Mouse (Mus musculus) heart, embryonic 13.5 days (tissue): ENCODE measurements around the gene Notch1. TPM values are rescaled to one million over a fixed set of nuclear protein-coding genes. Genes with fewer than 3 reads are reported as not detected.
A peak's percentile ranks its signal among the peaks of the same experiment; 100 is the strongest.

Experiments
- ATAC-seq: fragments of 200-750 bp; cut with Nextera tagmentation; 2 replicates; pipeline ENCODE4 v1.8.0; 2017; ENCODE audit warnings: moderate TSS enrichment; ENCODE audit not compliant: insufficient number of reproducible peaks, low FRiP score, low TSS enrichment; ENCODE audit errors: extremely low read depth
- H3K27ac ChIP-seq: fragments of 300-500 bp; sonication (generic); replicated peaks from 2 replicates; pipeline ENCODE4 v1.5.1; 2015; ENCODE audit warnings: moderate library complexity, mild to moderate bottlenecking, inconsistent platforms
- H3K27me3 ChIP-seq: fragments of 300-500 bp; sonication (generic); replicated peaks from 2 replicates; pipeline ENCODE4 v1.6.1; 2015; ENCODE audit warnings: mild to moderate bottlenecking, inconsistent platforms
- H3K36me3 ChIP-seq: fragments of 300-500 bp; sonication (generic); 2 replicates; pipeline ENCODE4 v1.6.1; 2015; ENCODE audit warnings: mild to moderate bottlenecking, inconsistent platforms
- H3K4me1 ChIP-seq: fragments of 300-500 bp; sonication (generic); 2 replicates; pipeline ENCODE4 v1.6.1; 2015; ENCODE audit warnings: inconsistent platforms
- H3K4me2 ChIP-seq: fragments of 300-500 bp; sonication (generic); 2 replicates; pipeline ENCODE4 v1.6.1; 2015; ENCODE audit warnings: inconsistent platforms, mild to moderate bottlenecking, moderate library complexity
- H3K4me3 ChIP-seq: fragments of 300-500 bp; sonication (generic); 2 replicates; pipeline ENCODE4 v1.5.1; 2015; ENCODE audit warnings: moderate library complexity, mild to moderate bottlenecking, inconsistent platforms
- H3K9ac ChIP-seq: fragments of 300-500 bp; sonication (generic); 2 replicates; pipeline ENCODE4 v1.6.1; 2015; ENCODE audit warnings: inconsistent platforms, mild to moderate bottlenecking, moderate library complexity
- H3K9me3 ChIP-seq: fragments of 300-500 bp; sonication (generic); 2 replicates; pipeline ENCODE4 v1.6.1; 2016; ENCODE audit warnings: inconsistent platforms
- WGBS: fragments of 180-500 bp; shearing (Covaris S2); methylation state at CpG from one replicate; pipeline ENCODE4 v1.1.7; 2015; ENCODE audit warnings: mixed read lengths; 5-methylcytosine and 5-hydroxymethylcytosine counted together
- polyA plus RNA-seq: library from polyadenylated mRNA; unstranded; fragments of >200 nt; fragmentation: Nextera tagmentation; extraction: Ambion mirVana; gene quantifications from 2 replicates; pipeline ENCODE4 v1.2.1, GENCODE M21; 2015

Gene Notch1
- polyA plus RNA-seq, 1 experiment from 2014 or later: 11.4 TPM

- ATAC-seq: no peak
- Histone ChIP-seq H3K4me3 (no peak overlapping the region), H3K4me1 (peaks cover 44% of the 10 kb centered on the region), H3K9me3 (no peaks in the 10 kb centered on the region), H3K27ac (peak overlapping the region; percentile 86), H3K27me3 (peaks cover 20% of the 10 kb centered on the region), H3K36me3 (no peaks in the 10 kb centered on the region), H3K4me2 (no peak overlapping the region), H3K9ac (no peak overlapping the region)
- WGBS: 64% methylated on average over 5 of the region's 5 CpGs
Observed at GRCm38 (mm10) chr2:26508661-26509060, 7.8 kb downstream of the Notch1 start.

- Histone ChIP-seq H3K4me1 (peaks cover 49% of the 10 kb centered on the region), H3K9me3 (no peaks in the 10 kb centered on the region), H3K4me2 (peak overlapping the region; percentile 48), H3K36me3 (no peaks in the 10 kb centered on the region), H3K27ac (peak overlapping the region; percentile 86), H3K4me3 (0 out of 2 replicates have a peak overlapping the region, but pooled peaks have one; percentile 2), H3K9ac (peak overlapping the region; percentile 71), H3K27me3 (peaks cover 27% of the 10 kb centered on the region)
- ATAC-seq: no peak
- 16% methylated on average over 6 of the region's 6 CpGs for WGBS
Observed at GRCm38 (mm10) chr2:26507961-26508391, 8.5 kb downstream of the Notch1 start.

- WGBS: 9% methylated on average over 7 of the region's 7 CpGs
- Histone ChIP-seq H3K4me1 (peaks cover 53% of the 10 kb centered on the region), H3K9ac (peak overlapping the region; percentile 71), H3K4me2 (peak overlapping the region; percentile 48), H3K27ac (peak overlapping the region; percentile 86), H3K36me3 (no peaks in the 10 kb centered on the region), H3K9me3 (no peaks in the 10 kb centered on the region), H3K27me3 (peaks cover 31% of the 10 kb centered on the region), H3K4me3 (0 out of 2 replicates have a peak overlapping the region, but pooled peaks have one; percentile 2)
- no peak; the same call in 1 of the 2 replicates for ATAC-seq
Observed at GRCm38 (mm10) chr2:26507481-26507886, 9.0 kb downstream of the Notch1 start.

- Histone ChIP-seq H3K36me3 (no peaks in the 10 kb centered on the region), H3K9me3 (no peaks in the 10 kb centered on the region), H3K9ac (0 out of 2 replicates have a peak overlapping the region, but pooled peaks have one; percentile 71), H3K27me3 (peaks cover 37% of the 10 kb centered on the region), H3K27ac (peak overlapping the region; percentile 86), H3K4me3 (no peak overlapping the region), H3K4me2 (peak overlapping the region; percentile 48; the same call in 1 of the 2 replicates), H3K4me1 (peaks cover 60% of the 10 kb centered on the region)
- no peak for ATAC-seq
- WGBS: 88% methylated on average over 3 of the region's 3 CpGs
Observed at GRCm38 (mm10) chr2:26506746-26507280, 9.7 kb downstream of the Notch1 start.

- H3K27ac ChIP-seq: peak overlapping the region; percentile 88; the same call in 1 of the 2 replicates
- no peak for ATAC-seq
- no peak overlapping the region for H3K4me3 ChIP-seq
- peak overlapping the region; percentile 88 for H3K4me2 ChIP-seq
- peaks cover 79% of the 10 kb centered on the region for H3K4me1 ChIP-seq
- WGBS: 66% methylated on average over 9 of the region's 9 CpGs
- H3K36me3 ChIP-seq: 0 out of 2 replicates have a peak, but pooled peaks cover under 1% of the 10 kb centered on the region
- no peak overlapping the region for H3K9ac ChIP-seq
- H3K9me3 ChIP-seq: no peaks in the 10 kb centered on the region
- peaks cover 56% of the 10 kb centered on the region for H3K27me3 ChIP-seq
Observed at GRCm38 (mm10) chr2:26504772-26505480, 11.5 kb downstream of the Notch1 start.

- Histone ChIP-seq H3K4me2 (peak overlapping the region; percentile 88), H3K9me3 (no peaks in the 10 kb centered on the region), H3K27ac (peak overlapping the region; percentile 88), H3K4me1 (peaks cover 84% of the 10 kb centered on the region), H3K9ac (peak overlapping the region; percentile 91), H3K27me3 (peaks cover 62% of the 10 kb centered on the region), H3K4me3 (peak overlapping the region; percentile 80), H3K36me3 (peaks cover 8% of the 10 kb centered on the region; the same call in 1 of the 2 replicates)
- WGBS: 2% methylated on average over 47 of the region's 59 CpGs
- ATAC-seq: peak; percentile 73
Observed at GRCm38 (mm10) chr2:26503661-26504575, 12.5 kb downstream of the Notch1 start.

- peaks cover 82% of the 10 kb centered on the region for H3K4me1 ChIP-seq
- no peak for ATAC-seq
- no peaks in the 10 kb centered on the region for H3K9me3 ChIP-seq
- peak overlapping the region; percentile 88 for H3K4me2 ChIP-seq
- H3K27me3 ChIP-seq: peaks cover 62% of the 10 kb centered on the region
- under 1% methylated on average over 57 of the region's 57 CpGs for WGBS
- peaks cover 8% of the 10 kb centered on the region; the same call in 1 of the 2 replicates for H3K36me3 ChIP-seq
- H3K4me3 ChIP-seq: peak overlapping the region; percentile 80
- H3K27ac ChIP-seq: peak overlapping the region; percentile 88
- peak overlapping the region; percentile 91 for H3K9ac ChIP-seq
Observed at GRCm38 (mm10) chr2:26502863-26503631, 13.4 kb downstream of the Notch1 start.

- Histone ChIP-seq H3K9me3 (no peaks in the 10 kb centered on the region), H3K27ac (peak overlapping the region; percentile 88), H3K4me2 (peak overlapping the region; percentile 88), H3K4me1 (peaks cover 82% of the 10 kb centered on the region), H3K36me3 (peaks cover 8% of the 10 kb centered on the region; the same call in 1 of the 2 replicates), H3K9ac (peak overlapping the region; percentile 91), H3K27me3 (peaks cover 62% of the 10 kb centered on the region), H3K4me3 (peak overlapping the region; percentile 80)
- WGBS: under 1% methylated on average over 33 of the region's 33 CpGs
- ATAC-seq: no peak
Observed at GRCm38 (mm10) chr2:26502299-26502862, 14.1 kb downstream of the Notch1 start.

GRCm38 (mm10) chr2:26501651-26502141, 14.8 kb downstream of the Notch1 start:
- Histone ChIP-seq H3K4me1 (peaks cover 82% of the 10 kb centered on the region), H3K4me2 (peak overlapping the region; percentile 88), H3K9me3 (no peaks in the 10 kb centered on the region), H3K4me3 (peak overlapping the region; percentile 80), H3K9ac (peak overlapping the region; percentile 91), H3K27me3 (peaks cover 62% of the 10 kb centered on the region), H3K27ac (peak overlapping the region; percentile 88), H3K36me3 (peaks cover 12% of the 10 kb centered on the region; the same call in 1 of the 2 replicates)
- no peak for ATAC-seq
- WGBS: 8% methylated on average over 15 of the region's 15 CpGs
